Mouse (Mus musculus) embryonic facial prominence, embryonic 11.5 days (tissue): Measurements from ENCODE around the gene Kdm7a. TPM values are rescaled to one million over a fixed set of nuclear protein-coding genes. Genes with fewer than 3 reads are reported as not detected.

Source experiments
- ATAC-seq: fragments of 200-750 bp; cut with Nextera tagmentation; replicated peaks from 2 replicates; pipeline ENCODE4 v1.8.0; 2017; ENCODE audit warnings: low read depth; ENCODE audit not compliant: insufficient number of reproducible peaks, low FRiP score, low TSS enrichment
- DNase-seq: peaks from one replicate; pipeline ENCODE4 v3.0.0-alpha.2; 2015; ENCODE audit warnings: low spot score
- H3K27ac ChIP-seq: fragments of 300-500 bp; sonication (generic); replicated peaks from 2 replicates; pipeline ENCODE4 v1.5.1; 2014; ENCODE audit warnings: mild to moderate bottlenecking, low read depth, low read length, control low read depth
- H3K27me3 ChIP-seq: fragments of 300-500 bp; sonication (generic); 2 replicates; pipeline ENCODE4 v1.6.1; 2014; ENCODE audit warnings: mild to moderate bottlenecking, low read length, moderate library complexity, mixed read lengths; ENCODE audit not compliant: control insufficient read depth, insufficient read depth
- H3K36me3 ChIP-seq: fragments of 300-500 bp; sonication (generic); replicated peaks from 2 replicates; pipeline ENCODE4 v1.6.1; 2014; ENCODE audit warnings: low read depth, mild to moderate bottlenecking, low read length, moderate library complexity, mixed read lengths; ENCODE audit not compliant: control insufficient read depth, insufficient read depth
- H3K4me1 ChIP-seq: fragments of 300-500 bp; sonication (generic); 2 replicates; pipeline ENCODE4 v1.6.1; 2014; ENCODE audit warnings: low read length, mixed read lengths; ENCODE audit not compliant: control insufficient read depth, insufficient read depth
- H3K4me2 ChIP-seq: fragments of 300-500 bp; sonication (generic); 2 replicates; pipeline ENCODE4 v1.6.1; 2014; ENCODE audit warnings: low read depth, mild to moderate bottlenecking, control low read depth, low read length, moderate library complexity
- H3K4me3 ChIP-seq: fragments of 300-500 bp; sonication (generic); 2 replicates; pipeline ENCODE4 v1.5.1; 2014; ENCODE audit warnings: low read depth, low read length, control low read depth
- H3K9ac ChIP-seq: fragments of 300-500 bp; sonication (generic); replicated peaks from 2 replicates; pipeline ENCODE4 v1.6.1; 2014; ENCODE audit warnings: mild to moderate bottlenecking, control low read depth, low read length
- H3K9me3 ChIP-seq: fragments of 300-500 bp; sonication (generic); replicated peaks from 2 replicates; pipeline ENCODE4 v1.6.1; 2016; ENCODE audit warnings: mild to moderate bottlenecking, low read length, inconsistent platforms, mixed read lengths; ENCODE audit not compliant: control insufficient read depth
- WGBS: fragments of 180-500 bp; shearing (Covaris S2); extraction: QIAGEN DNeasy Blood & Tissue Kit; methylation state at CpG from one replicate; pipeline ENCODE4 v1.1.7; 2014; 5-methylcytosine and 5-hydroxymethylcytosine counted together
- polyA plus RNA-seq: library from polyadenylated mRNA; unstranded; fragments of >200 nt; fragmentation: Nextera tagmentation; extraction: Ambion mirVana; gene quantifications from 2 replicates; pipeline ENCODE4 v1.2.1, GENCODE M21; 2014

Kdm7a gene
- polyA plus RNA-seq, 1 experiment from 2014 or later = 9.2 TPM

DNA sequence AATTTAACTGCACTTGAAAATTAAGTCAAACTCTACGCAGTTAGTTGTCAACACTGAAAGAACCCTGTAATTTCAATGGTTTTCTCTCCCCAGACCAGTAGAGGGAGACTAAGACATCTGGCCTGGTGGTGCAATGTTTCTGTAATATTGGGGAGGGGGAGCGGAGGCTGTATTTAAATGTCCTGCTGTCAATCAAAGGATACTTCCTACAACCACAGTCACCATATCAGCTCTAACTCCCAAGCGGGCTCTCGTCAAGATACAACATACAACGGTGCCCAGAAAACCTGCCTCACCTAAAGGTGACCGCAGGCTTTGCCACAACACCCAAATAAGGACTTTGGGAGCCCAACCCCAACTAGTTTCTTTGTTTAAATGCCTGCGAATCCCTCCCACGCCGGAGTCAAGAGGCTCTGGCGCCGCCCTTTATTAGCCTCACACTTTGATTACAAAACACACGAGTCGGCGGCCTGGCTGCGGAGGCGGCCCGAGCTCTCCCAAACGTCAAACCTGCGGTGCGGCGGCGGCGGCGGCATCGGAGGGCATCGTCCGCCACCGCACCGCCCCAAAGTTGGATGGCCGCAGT is 1.4 kb downstream of the Kdm7a start:
- WGBS = under 1% methylated on average over 30 of the region's 30 CpGs
- peak; percentile 89 for DNase-seq
- Histone ChIP-seq H3K9me3 (no peaks in the 10 kb centered on the region), H3K27me3 (no peaks in the 10 kb centered on the region), H3K27ac (peak overlapping the region; percentile 95), H3K36me3 (no peaks in the 10 kb centered on the region), H3K4me3 (peak overlapping the region; percentile 88), H3K4me2 (peak overlapping the region; percentile 46), H3K9ac (peak overlapping the region; percentile 96), H3K4me1 (0 out of 2 replicates have a peak, but pooled peaks cover 2% of the 10 kb centered on the region)
- peak; percentile 58; the same call in 1 of the 2 replicates for ATAC-seq

DNA sequence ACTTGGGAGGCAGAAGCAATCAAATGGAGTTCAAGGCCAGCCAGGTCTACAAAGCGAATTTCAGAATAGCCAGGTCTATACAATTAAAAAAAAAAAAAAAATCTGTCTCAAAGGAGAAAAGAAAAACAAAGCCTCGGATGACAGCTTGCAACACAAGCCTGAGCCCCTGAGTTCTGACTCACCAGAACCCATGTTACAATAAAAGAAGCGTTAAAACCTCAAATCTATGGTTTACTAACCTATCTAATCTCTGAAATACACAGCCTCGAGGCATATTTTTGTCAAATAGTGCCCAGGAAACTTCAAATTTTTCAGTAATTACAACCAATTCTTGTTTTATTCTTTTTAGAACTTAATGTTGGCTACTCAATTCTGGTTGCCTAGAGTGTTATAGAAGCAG is 2.1 kb downstream of the Kdm7a start:
- Histone ChIP-seq H3K4me1 (0 out of 2 replicates have a peak, but pooled peaks cover 2% of the 10 kb centered on the region), H3K9me3 (no peaks in the 10 kb centered on the region), H3K27ac (no peak overlapping the region), H3K9ac (no peak overlapping the region), H3K36me3 (no peaks in the 10 kb centered on the region), H3K4me3 (no peak overlapping the region), H3K4me2 (no peak overlapping the region; the same call in 1 of the 2 replicates), H3K27me3 (no peaks in the 10 kb centered on the region)
- ATAC-seq (no peak), DNase-seq (no peak)
- 53% methylated on average over 4 of the region's 4 CpGs for WGBS

DNA sequence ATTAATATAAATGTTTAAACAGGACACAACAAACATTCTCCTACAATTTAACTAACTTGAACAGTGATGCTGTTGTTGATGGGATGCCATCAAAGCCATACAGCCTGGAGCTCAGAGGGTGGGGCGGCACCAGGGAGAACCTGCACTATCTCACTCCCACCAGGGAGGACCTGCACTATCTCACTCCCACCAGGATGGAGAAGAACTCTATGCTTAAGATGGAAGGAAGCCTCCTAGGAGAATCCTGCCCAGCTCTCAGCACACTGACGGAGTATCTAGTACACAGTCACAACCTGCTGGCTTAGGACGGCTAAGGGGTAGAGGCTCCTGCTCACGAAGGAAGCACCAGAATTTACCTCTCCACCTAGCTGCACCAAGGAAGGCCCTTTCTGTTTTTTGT is 3.4 kb downstream of the Kdm7a start:
- no peaks in the 10 kb centered on the region for H3K27me3 ChIP-seq
- H3K4me2 ChIP-seq = no peak overlapping the region
- 0 out of 2 replicates have a peak, but pooled peaks cover 2% of the 10 kb centered on the region for H3K4me1 ChIP-seq
- no peak for DNase-seq
- H3K27ac ChIP-seq = no peak overlapping the region
- WGBS = 89% methylated on average over 4 of the region's 4 CpGs
- H3K36me3 ChIP-seq = no peaks in the 10 kb centered on the region
- ATAC-seq = no peak
- no peaks in the 10 kb centered on the region for H3K9me3 ChIP-seq
- H3K4me3 ChIP-seq = no peak overlapping the region
- no peak overlapping the region for H3K9ac ChIP-seq

DNA sequence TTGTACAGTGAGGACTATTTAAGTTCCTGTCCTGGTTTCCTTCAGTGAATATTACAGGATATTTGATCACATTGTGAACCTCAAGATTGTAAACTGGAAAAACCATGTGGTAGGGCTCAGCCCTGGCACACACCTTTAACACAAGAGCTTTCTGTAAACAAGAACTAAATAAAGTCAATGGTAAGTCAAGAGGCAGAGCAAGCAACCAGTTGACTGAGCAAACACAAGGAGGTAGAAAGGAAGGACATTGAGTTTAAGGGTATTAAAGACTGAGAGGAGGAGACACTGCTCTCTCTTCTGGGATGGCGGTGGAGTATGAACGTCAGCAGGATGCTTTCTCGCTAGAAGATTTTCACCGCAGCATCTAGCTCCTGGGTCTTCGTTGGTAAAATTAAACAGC is 13.6 kb downstream of the Kdm7a start:
- Histone ChIP-seq H3K9me3 (no peaks in the 10 kb centered on the region), H3K4me3 (no peak overlapping the region), H3K4me1 (no peaks in the 10 kb centered on the region), H3K9ac (no peak overlapping the region), H3K4me2 (no peak overlapping the region), H3K27me3 (no peaks in the 10 kb centered on the region), H3K36me3 (no peaks in the 10 kb centered on the region), H3K27ac (no peak overlapping the region)
- DNase-seq (no peak), ATAC-seq (no peak)
- 92% methylated on average over 5 of the region's 5 CpGs for WGBS

DNA sequence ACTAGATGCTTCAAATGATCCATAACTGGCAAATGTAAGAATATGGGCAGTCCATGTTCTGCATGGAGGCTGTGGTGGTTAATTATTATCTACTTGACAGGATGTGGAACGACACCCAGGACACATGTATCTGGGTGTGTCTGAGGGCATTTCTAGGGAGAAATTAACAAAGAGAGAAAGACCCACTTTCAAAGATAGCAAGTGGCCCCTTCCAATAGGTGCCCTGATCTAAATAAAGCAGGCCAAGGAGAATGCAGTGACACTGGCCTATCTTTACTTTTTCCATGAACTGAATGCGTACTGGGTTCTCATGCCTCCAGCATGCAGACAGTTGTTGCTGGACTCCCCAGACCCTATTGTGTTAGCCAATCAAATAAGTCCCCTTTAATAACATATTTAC is 15.1 kb downstream of the Kdm7a start:
- H3K27me3 ChIP-seq = no peaks in the 10 kb centered on the region
- ATAC-seq = no peak
- no peaks in the 10 kb centered on the region for H3K36me3 ChIP-seq
- H3K4me2 ChIP-seq = no peak overlapping the region
- DNase-seq = no peak
- no peaks in the 10 kb centered on the region for H3K4me1 ChIP-seq
- WGBS = 92% methylated on average over 2 of the region's 2 CpGs
- H3K4me3 ChIP-seq = no peak overlapping the region
- no peak overlapping the region for H3K9ac ChIP-seq
- H3K9me3 ChIP-seq = no peaks in the 10 kb centered on the region
- no peak overlapping the region for H3K27ac ChIP-seq

DNA sequence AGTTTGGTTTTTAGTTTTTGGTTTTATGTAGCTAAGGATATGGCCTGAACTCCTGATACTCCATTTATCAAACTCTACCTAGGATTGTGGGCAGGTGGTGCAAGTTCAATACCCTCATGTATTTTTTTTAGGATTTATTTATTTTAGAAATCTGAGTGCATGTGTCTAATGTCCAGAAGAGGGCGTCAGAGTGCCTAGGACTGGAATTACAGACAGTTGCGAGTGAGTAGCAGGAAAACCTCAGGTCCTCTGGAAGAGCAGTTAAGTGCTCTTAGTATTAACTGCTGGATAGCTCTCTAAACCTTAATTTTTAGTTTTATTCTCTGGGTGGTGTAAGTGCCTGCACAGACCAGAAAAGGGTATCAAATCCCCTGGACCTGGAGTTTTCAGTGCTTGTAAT is 19.4 kb downstream of the Kdm7a start:
- Histone ChIP-seq H3K27ac (no peak overlapping the region), H3K9me3 (no peaks in the 10 kb centered on the region), H3K4me3 (no peak overlapping the region), H3K4me2 (no peak overlapping the region), H3K27me3 (no peaks in the 10 kb centered on the region), H3K4me1 (no peaks in the 10 kb centered on the region), H3K9ac (no peak overlapping the region), H3K36me3 (no peaks in the 10 kb centered on the region)
- DNase-seq (peak; percentile 31), ATAC-seq (no peak)
- 21% methylated on average over 2 of the region's 2 CpGs for WGBS

DNA sequence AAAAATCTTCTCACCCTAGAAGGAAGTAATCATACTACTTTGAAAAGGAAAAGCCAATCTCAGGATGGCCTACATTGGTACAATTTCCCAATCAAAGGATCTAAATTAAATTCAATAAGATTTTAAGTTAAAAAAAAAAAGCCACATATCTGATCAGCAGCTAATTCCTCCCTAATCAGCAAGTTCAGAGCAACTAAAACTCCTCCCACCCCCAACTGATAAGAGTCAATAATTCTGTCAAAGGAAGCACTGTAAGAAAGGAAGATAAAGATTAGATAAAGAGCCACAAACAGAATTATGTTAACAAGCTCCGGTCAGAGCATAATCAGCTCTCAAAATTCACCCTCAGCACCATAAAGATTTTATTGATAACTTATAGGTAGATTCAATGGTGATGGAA is 37.5 kb downstream of the Kdm7a start:
- no peaks in the 10 kb centered on the region for H3K27me3 ChIP-seq
- WGBS = 91% methylated on average over 1 of the region's 1 CpGs
- H3K4me1 ChIP-seq = no peaks in the 10 kb centered on the region
- no peaks in the 10 kb centered on the region; the same call in 1 of the 2 replicates for H3K36me3 ChIP-seq
- DNase-seq (no peak), ATAC-seq (no peak)
- H3K9ac ChIP-seq = no peak overlapping the region
- no peak overlapping the region for H3K4me2 ChIP-seq
- H3K4me3 ChIP-seq = no peak overlapping the region
- H3K27ac ChIP-seq = no peak overlapping the region
- no peaks in the 10 kb centered on the region for H3K9me3 ChIP-seq

DNA sequence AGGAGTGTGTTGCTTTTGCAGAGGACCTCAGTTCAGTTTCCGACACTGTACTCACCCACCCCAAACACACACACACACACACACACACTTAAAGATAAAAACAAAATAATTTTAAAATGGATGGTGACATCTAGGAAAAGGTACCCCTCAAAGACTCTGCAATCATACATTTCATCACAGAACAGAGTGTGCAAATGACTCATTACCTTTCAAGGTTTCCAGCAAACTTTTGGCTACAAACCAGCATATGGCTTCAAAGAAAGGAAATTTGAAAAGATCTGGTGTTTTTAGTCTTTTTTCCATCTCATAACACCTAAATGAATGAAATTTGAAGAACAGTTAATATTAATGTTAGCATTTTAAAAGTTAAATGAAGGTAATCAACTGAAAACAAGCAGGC is 41.7 kb downstream of the Kdm7a start:
- H3K27ac ChIP-seq = no peak overlapping the region
- no peak for ATAC-seq
- H3K4me3 ChIP-seq = no peak overlapping the region
- H3K36me3 ChIP-seq = no peaks in the 10 kb centered on the region; the same call in none of the 2 replicates
- no peaks in the 10 kb centered on the region for H3K9me3 ChIP-seq
- no peaks in the 10 kb centered on the region for H3K27me3 ChIP-seq
- no peak for DNase-seq
- H3K4me2 ChIP-seq = no peak overlapping the region
- 100% methylated on average over 1 of the region's 1 CpGs for WGBS
- H3K4me1 ChIP-seq = no peaks in the 10 kb centered on the region
- H3K9ac ChIP-seq = no peak overlapping the region
